Mouse (Mus musculus) liver, postnatal 0 days (tissue): ENCODE data around the gene Phactr3.

Source experiments
- CTCF ChIP-seq: sonication (generic); IDR thresholded peaks from 2 replicates; pipeline ENCODE4 v1.5.1; 2016; ENCODE audit warnings: antibody characterized with exemption, low read depth
- EP300 ChIP-seq: IDR thresholded peaks from 2 replicates; pipeline ENCODE4 v1.6.1; 2016; ENCODE audit warnings: antibody characterized with exemption, low read depth, mild to moderate bottlenecking

GRCm38 (mm10) chr2:178123466-178123865 is 4.7 kb downstream of the Phactr3 start:
- TF ChIP-seq EP300, result no peak
- TF ChIP-seq CTCF, result no peak
